Mouse (Mus musculus): ENCODE results near the gene Glrx3.
"Not testable (repeated sequence)": the region's sequence is repeated elsewhere in the genome, so short reads cannot be mapped to it uniquely, and the experiment has no call there.

Glrx3 gene

DNA sequence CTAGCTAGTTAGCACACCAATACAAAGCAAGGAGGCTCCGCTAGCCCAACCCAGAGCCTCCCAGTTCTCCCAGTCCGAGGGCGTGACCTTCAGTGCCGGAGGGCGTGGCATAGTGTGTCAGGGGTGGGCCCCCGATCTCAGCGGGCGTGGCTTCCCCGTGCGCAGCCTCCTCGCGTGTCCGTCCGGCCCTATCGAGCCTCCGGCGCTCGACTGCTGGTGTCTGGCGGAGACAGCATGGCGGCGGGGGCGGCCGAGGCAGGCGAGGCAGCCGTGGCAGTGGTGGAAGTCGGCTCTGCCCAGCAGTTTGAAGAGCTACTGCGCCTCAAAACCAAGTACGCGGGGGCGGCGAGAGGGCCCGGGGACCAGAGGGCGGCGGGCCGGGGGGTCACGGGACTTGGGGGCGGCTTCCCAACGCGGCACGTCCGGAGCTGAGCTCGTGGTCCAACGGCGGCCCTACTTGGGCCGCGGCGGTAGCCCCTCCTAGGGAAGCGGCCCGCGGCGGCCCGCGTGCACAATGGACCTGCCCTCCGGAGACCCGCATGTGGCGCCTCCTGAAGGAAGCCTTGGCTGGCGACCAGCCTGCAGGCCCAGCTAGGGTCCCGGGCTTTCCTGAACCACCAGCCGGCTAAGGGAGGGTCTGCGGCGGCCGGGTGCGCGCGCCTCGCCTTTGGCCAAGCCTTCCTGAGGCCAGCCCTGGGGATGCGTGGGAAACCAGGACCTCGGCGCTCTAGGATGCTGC, at the start of gene Glrx3:
Glrx3 (plus strand) TSS at position 175 of the 739 bp plus-strand sequence.
- in situ Hi-C loops (cut with MboI, MseI) = no loop called here

DNA sequence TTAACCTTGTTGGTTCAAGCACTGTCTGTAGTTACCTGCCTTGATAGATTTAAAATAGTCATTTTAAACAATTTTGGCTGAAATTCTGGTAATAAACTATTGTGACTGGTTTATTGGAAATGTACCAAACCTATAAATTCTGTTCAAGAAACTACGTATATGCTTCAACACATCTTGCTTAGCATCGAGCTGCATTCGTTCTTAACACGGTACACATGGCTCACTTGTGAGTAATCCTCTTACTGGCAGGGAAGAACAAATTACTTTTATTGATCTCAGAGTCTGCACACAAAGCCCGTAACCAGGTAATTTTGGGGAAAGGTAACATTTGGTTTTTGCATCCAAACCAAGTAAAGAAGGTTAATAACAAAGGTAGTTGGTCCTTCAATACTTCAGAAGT, 49.6 kb upstream of the Glrx3 start:
- in situ Hi-C loops (cut with MboI, MseI) = no loop called here

DNA sequence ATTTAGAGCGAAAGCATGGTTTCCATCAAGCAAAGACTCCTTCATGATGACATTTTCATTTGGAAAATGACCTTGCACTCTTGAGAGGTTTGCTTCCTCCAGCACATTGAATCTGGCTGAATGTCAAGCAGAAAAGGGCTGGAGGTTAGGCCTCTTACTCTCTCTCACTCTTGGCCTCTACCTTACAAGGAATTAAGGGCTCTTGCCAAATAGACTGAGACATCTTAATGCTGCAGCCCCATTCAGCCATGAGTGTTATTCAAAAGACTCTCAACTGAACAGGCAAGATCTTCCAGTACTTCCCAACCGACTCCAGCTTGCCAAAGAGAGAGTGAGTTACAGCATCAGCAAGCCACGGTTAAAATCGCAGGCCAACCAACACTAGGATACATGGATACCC, 42.0 kb upstream of the Glrx3 start:
- in situ Hi-C loops (cut with MboI, MseI) = no loop called here

DNA sequence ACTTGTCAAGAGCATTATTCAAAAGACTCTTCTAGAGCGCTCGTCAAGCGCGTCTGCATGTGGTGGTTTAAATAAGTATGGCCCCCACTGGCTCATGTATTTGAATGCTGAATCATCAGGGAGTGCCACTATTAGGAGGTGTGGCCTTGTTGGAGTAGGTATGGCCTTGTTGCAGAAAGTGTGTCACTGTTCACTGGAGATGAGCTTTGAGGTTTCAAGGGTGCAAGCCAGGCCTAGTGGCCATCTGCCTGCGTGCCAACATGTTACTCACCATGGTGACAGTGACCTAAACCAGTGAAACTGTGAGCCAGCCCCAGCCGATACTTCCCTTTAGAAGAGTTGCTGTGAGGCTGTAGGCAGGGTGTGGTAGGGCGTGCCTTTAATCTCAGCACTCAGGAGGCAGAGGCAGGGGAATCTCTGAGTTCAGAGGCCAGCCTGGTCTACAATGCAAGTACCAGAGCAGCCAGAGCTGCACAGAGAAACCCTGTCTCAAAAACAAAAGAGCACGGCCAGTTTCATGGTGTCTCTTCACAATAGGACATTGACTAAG, 40.0 kb upstream of the Glrx3 start:
- in situ Hi-C loops (cut with MboI, MseI) = no loop called here

DNA sequence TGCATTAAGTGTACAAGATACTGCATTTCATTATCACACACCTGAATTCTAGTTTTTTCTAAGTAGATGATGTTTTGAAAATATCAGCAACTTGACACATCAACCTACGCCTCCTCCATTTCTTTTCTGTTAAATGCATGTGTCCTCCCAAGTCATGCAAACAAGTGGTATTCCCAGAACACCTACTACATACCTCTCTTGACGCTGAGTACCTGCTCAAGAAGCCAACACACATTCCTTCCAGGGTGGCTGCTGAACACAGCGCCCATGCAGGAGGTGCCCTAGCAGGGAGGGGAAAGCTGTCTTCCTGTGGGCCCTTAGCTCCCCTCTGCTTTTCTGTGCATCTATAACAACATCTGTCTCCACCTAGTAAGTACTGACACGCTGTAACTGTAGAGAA, 38.4 kb upstream of the Glrx3 start:
- in situ Hi-C loops (cut with MboI, MseI) = no loop called here

DNA sequence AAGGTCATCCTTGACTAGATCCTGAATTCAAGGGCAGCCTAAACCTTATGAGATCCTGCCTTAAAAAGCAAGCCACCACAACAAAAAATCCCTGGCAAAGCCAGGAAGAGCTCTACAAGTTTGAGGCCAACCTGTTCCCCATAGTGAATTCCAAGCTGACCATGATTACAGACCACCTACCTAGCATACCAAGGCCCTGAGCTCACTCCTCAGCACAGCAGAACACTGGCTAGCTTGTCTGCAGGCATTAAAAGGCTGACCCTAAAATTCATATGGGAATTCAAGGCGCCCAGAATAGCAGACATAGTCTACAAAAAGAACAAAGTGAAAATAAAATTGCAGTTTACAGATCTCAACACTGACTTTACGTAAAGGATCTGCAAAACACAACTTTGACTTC, 33.3 kb upstream of the Glrx3 start:
- in situ Hi-C loops (cut with MboI, MseI) = no loop called here

DNA sequence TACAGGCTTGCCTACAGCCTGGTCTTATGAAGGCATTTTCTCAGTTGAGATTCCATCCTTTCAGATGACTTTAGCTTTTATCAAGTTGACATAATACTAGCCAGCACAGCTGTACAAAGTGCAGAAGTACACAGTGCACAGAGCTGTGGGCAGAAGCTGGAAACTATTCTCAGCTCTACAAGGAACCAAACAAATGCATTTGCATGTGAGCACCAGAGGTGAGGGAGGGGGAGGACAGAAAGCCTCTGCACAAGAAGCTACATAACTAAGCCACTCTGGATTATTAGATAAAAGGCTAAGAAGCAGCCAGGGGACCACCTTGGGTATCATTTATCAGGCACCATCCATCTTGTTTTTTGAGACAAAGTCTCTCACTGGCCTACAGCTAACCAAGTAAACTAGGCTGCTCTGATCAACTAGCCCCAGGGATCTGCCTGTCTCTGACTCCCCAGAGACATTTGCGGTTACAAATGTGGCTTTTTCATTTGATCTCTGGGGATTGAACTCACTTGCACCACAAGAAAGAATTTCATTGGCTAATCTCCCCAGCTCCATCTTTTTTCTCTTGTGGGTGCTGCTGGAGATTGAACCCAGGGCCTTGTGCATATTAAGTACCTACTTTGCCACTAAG, 29.9 kb upstream of the Glrx3 start:
- in situ Hi-C loops (cut with MboI, MseI) = no loop called here

DNA sequence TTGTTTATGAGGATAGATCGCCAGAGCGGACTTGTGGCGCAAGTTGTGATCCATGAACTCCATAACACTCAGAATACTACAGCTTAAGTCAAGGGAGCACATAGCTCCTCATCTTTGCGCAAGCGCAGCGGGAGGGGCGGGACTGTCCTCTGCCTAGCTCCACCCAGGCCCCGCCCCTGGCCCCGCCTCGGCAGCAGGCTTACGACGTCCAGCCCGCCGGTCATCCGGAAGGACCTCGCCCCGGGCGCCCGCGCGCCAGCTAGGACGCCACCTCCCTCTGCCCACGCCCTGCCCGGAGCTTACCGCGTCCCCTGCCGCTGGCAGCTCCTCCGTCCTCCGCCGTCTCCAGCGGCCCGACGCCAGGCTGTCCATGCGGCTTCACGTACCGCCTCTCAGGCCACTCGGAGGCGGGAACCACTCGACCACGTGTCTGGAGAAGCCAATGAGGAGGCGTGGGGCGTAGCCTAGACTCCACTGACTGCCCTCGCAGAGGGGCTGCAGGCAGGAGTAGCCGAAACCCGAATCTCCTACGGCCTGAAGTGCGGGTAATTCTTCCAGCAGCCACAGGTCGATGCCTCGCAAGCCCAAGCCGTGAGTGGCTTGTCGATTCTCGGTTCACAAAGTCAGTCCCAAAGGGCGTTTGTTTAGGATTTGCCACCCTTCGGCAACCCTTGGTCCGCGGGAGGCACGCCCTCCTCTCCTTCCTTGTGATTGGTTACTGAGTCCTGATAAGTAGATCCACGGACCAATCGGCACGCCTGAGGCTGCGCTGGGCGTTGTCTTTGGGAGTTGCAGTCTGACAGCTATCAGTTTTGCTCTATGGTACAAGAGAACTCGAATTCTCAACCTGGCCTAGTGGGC, 26.8 kb upstream of the Glrx3 start, which contains the start of gene 9430038I01Rik:
9430038I01Rik (minus strand) TSS at position 426 of the 861 bp plus-strand sequence.
- in situ Hi-C loops (cut with MboI, MseI) = no loop called here

DNA sequence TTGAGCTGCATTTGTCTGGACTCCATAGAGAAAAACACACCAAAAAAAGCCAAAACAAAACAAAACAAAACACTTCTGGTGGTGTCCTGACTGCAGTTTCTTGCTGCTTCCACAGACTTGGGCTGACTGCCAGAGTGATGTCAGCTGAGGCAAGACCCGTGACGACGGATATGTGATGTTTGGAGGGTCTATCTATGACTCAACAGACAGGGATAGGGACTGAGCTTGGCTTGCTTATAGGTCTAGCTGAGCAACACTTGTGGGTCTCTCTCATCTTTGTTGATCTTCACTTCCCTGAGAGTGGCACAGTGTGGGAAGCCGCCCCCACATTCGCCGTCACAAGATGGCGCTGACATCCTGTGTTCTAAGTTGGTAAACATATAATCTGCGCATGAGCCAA, 22.7 kb upstream of the Glrx3 start:
- in situ Hi-C loops (cut with MboI, MseI) = no loop called here

DNA sequence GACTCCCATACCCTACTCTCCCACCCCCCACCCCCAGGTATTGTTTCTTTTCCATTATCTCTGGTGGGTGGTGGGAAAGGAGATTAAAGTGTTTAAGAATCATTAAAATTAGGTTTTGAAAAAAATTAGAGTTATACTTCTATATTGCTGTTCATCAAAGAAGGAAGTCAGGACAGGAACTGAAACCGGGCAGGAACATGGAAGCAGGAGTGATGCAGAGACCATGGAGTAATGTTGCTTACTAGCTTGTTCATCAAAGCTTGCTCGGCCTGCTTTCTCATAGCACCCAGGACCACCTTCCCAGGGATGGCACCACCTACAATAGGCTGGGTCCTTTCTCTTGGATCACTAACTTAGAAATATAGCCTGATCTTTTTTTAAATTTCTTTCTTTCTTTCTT, 16.9 kb upstream of the Glrx3 start:
- in situ Hi-C loops (cut with MboI, MseI) = no loop called here

DNA sequence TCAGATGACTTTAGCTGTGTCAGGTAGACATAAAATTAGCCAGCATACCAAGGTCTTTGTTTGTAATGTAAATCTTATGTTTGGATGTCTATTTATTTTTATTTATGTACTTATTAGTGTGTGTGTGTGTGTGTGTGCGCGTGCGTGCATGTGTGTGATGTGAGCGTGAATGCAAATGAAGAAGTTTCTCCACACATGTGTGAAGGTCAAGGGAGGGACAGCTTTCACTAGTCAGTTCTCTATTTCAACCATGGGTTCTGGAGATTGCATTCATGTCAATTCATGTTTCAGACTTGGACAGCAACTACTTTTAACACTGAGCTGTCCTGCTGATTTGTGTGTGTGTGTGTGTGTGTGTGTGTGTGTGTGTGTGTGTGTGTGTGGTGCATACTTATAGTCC, 16.2 kb upstream of the Glrx3 start:
- in situ Hi-C loops (cut with MboI, MseI) = no loop called here

DNA sequence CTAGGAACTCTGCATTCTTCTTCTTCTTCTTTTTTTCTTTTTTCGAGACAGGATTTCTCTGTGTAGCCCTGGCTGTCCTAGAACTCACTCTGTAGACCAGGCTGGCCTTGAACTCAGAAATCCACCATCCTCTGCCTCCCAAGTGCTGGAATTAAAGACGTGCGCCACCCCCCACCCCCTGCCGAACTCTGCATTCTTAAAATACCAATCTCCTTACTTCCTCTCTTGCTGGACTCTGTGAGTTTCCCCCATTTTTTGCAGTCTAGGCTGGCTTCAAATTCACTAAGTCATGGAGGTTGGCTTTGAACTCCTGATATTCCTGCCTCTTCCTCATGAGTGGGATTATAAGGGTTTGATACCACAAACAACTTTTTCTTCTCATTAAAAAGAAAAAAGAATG, 10.7 kb upstream of the Glrx3 start:
- in situ Hi-C loops (cut with MboI, MseI) = no loop called here

DNA sequence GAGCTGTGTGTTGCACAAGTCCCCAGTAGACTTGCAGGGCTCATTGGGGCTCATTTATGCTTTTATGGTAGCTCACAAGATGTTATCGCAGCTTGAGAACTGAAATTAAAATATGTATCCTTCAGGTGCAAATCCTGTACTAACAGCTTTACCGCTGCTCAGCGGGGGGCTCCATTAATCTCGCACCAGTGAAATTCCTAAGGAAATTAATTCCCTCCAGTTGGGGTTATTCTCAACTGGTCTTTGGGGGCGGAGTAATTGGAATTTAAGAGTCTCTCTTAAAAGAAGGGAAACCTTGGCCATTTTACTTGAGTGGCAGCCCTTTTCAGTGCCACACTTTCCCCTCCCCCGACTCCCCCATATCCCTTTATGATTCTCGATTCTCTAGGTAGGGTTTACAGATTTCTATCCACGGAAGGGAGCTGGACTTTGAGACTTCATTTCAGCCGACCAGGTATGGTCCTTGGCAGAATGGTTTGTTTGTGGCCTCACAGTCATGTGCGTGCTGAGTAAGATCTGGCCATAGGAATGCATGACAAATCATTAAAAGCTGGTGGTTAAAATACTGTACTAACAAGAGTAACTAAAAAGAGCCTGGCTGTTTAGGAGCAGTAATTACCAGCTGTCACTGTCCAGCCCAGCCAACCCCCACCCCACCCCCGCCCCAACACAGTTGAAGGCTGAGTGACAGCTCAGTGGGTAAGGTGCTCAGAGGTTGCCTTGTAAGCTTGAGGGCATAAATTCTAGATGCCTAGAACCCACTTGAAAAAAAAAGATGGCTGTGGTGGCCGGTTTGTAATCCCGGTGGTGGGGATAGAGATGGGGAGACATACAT, 5.4 kb upstream of the Glrx3 start:
- in situ Hi-C loops (cut with MboI, MseI) = no loop called here

DNA sequence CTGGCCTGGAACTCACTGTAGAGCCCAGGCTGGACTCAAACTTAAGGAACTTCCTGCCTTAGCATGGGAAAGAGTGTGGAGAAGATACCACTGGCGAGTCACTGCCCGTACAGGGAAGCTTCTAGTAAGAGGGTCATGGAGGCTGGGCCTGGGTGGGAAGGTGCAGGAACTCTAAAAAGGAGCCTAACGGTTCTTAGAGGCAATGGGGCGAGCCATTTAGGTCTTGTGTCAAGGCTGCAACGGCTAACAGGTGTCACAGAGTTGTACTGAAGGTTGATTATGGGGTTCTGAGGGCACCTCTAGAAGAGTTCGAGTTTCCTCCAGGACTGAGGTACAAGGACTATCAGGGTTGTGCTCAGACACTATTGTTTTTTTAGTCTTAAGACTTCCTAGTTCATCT, 513 bp upstream of the Glrx3 start:
- in situ Hi-C loops (cut with MboI, MseI) = no loop called here

DNA sequence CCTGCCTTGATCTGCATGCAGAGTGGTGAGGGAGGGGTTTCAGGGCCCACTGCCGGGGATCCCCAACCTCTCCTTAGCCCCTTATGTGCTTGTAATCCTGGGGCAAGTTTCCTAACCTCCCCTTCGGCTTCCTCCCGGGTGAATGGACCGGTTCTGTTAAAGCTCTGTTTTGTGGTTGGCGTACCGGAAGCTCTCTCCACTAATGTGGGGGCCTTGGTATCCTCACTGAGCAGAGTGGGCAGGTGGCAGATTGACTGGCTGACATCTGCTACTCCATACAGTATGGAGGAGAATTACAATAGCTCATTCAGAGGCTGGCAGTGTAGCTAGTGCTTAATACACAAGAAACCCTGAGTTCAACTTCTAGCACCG, 751 bp downstream of the Glrx3 start:
- in situ Hi-C loops (cut with MboI, MseI) = no loop called here

DNA sequence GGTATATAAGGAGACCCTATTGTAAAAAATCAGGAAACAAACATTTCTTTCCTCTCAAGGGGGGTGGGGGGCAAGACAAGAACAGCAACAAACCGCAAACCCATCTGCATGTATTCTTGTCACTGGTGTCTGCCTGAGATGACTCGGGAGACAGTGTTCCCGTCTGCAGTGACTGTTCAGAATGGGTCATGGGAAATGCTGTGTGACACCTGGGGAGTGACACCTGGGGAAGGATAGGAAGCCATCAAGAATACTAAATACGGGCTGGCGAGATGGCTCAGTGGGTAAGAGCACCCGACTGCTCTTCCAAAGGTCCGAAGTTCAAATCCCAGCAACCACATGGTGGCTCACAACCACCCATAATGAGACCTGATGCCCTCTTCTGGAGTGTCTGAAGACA, 1.5 kb downstream of the Glrx3 start:
- in situ Hi-C loops (cut with MboI, MseI) = not testable (repeated sequence)

DNA sequence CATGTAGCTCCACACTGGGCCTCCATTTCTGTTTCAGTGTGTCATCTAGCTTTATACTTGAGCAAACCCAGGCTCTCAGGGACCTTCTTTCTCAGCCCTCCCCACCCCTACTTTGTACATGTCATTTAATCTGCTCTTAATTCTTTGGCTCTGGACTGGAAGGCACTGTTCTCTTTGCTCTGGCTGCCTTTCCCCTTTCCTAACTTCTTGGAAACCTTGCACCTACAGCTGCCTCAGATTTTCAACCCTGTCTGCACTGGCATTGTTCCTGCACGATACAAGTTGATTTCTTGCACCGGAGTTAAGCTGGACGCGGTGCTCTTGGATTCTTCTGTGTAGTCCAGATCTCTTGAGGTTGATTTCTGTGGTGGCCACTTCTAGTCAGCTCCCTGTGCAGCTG, 5.5 kb downstream of the Glrx3 start:
- in situ Hi-C loops (cut with MboI, MseI) = no loop called here

DNA sequence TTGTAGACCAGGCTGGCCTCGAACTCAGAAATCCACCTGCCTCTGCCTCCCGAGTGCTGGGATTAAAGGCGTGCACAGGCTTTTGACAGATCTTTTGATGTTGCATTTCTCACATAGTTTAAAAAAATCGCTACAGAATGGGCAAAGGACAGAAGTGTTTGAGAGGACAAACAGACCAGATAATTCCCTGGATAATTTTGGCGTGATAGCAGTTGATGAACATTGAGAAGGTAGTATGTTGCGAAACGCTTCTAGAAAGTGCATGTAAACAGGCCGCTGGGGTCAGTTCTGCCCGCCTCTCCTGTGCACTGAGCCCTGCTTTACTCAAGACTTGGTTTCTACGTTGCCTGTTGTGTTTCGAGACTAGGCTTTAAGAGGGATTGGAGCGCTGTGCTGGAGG, 7.9 kb downstream of the Glrx3 start:
- in situ Hi-C loops (cut with MboI, MseI) = no loop called here

DNA sequence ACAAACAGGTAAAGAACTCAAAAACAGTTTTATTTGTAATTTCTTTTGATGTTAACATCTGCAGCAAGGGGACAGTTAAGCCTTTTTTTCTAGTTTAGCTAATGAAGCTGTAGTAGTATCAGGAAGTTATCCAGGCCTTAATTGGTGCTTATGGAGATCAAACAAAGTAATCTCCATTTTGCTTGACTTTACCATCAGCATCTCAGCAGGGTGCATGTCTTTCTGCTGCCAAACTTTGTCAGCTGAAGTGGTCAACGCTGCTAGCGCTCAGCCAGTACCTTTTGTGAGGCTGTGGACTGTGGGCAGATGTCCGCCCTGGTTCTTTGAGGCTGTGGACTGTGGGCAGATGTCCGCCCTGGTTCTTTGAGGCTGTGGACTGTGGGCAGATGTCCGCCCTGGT, 24.0 kb downstream of the Glrx3 start:
- in situ Hi-C loops (cut with MboI, MseI) = no loop called here

DNA sequence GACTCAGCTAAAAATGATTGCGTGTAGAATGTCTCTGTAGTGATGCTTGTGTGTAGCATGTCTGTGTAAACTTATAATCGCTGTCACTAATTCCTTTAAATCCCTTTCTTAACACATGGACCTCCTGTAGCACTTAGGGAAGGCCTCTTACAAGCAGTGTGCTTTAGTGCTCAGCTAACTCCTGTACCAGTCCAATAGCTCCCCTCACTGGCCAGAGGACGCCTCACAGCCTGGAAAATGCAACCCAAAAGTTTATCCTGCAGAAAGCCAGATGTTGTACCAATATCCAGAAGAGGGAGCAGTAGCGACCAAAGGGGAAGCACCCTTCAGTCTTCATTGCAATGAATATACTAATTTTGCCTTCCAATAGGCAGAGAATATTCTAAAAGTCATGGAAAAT, 30.8 kb downstream of the Glrx3 start:
- in situ Hi-C loops (cut with MboI, MseI) = no loop called here

DNA sequence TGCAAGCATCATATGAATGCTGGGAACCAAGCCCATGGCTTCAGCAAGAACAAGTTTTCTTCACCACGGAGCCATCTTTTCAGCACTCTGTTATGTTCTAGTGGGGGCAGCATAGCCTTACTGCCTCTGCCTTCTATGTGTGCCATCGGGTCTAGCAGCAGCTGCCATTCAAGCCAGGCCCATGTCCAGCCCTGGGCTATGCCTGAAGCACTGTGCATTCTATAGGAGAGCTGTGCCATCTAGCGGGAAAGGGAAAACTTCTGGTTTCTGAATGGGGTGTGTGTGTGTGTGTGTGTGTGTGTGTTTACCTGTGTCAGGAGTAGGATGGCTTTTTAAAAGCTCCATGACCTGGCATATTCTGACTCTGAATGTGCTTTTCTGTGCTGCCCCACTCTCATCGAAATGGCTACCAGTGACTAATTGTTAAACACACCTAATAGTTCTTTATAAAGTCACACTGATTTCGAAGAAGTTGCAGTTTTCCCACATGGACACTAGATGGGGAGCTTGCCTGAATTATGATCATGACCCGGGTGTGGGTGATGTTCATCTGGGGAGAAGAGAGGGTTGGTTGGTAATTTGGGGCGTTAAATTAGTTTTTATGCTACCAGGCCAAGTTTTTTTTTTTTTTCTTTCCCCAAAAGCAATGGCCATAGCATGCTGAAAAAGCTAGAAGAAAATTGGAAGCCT, 34.2 kb downstream of the Glrx3 start:
- in situ Hi-C loops (cut with MboI, MseI) = loop anchor here (5.0 kb wide), 1 partner anchor 1351 kb away; no protein-coding TSS in a partner anchor

Measured in T-helper 2 cell (primary cell).